Mouse (Mus musculus) neural tube, embryonic 12.5 days (tissue): ENCODE data around the gene Chac2. TPM values are rescaled to one million over a fixed set of nuclear protein-coding genes. Genes with fewer than 3 reads are reported as not detected.

ENCODE experiments used
- ATAC-seq: fragments of 200-750 bp; cut with Nextera tagmentation; 2 replicates; pipeline ENCODE4 v1.8.0; 2017; ENCODE audit warnings: low read depth, mild to moderate bottlenecking, moderate TSS enrichment, moderate library complexity; ENCODE audit not compliant: low FRiP score
- H3K27ac ChIP-seq: fragments of 300-500 bp; sonication (generic); 2 replicates; pipeline ENCODE4 v1.5.1; 2016
- H3K27me3 ChIP-seq: fragments of 300-500 bp; sonication (generic); replicated peaks from 2 replicates; pipeline ENCODE4 v1.6.1; 2016; ENCODE audit warnings: mild to moderate bottlenecking
- H3K36me3 ChIP-seq: fragments of 300-500 bp; sonication (generic); 2 replicates; pipeline ENCODE4 v1.6.1; 2016; ENCODE audit warnings: mild to moderate bottlenecking
- H3K4me1 ChIP-seq: fragments of 300-500 bp; sonication (generic); 2 replicates; pipeline ENCODE4 v1.6.1; 2016
- H3K4me2 ChIP-seq: fragments of 300-500 bp; sonication (generic); replicated peaks from 2 replicates; pipeline ENCODE4 v1.6.1; 2016; ENCODE audit warnings: mild to moderate bottlenecking
- H3K4me3 ChIP-seq: fragments of 300-500 bp; sonication (generic); 2 replicates; pipeline ENCODE4 v1.5.1; 2016
- H3K9ac ChIP-seq: fragments of 300-500 bp; sonication (generic); 2 replicates; pipeline ENCODE4 v1.6.1; 2016; ENCODE audit warnings: mild to moderate bottlenecking
- H3K9me3 ChIP-seq: fragments of 300-500 bp; sonication (generic); 2 replicates; pipeline ENCODE4 v1.6.1; 2016; ENCODE audit warnings: mild to moderate bottlenecking
- WGBS: fragments of 180-500 bp; shearing (Covaris S2); methylation state at CpG from one replicate; pipeline ENCODE4 v1.1.7; 2016; 5-methylcytosine and 5-hydroxymethylcytosine counted together
- polyA plus RNA-seq: library from polyadenylated mRNA; unstranded; fragments of >200 nt; fragmentation: Nextera tagmentation; extraction: Ambion mirVana; gene quantifications from 2 replicates; pipeline ENCODE4 v1.2.1, GENCODE M21; 2016

The Chac2 gene
- polyA plus RNA-seq, 1 experiment from 2014 or later: 17.5 TPM

GRCm38 (mm10) chr11:30953469-30954154 is 32.5 kb downstream of the Chac2 start:
- peak overlapping the region; percentile 53 for H3K4me3 ChIP-seq
- 0 out of 2 replicates have a peak overlapping the region, but pooled peaks have one; percentile 43 for H3K27ac ChIP-seq
- H3K4me2 ChIP-seq: peak overlapping the region; percentile 66
- H3K9ac ChIP-seq: peak overlapping the region; percentile 66
- peaks cover 7% of the 10 kb centered on the region for H3K4me1 ChIP-seq
- H3K9me3 ChIP-seq: peaks cover 5% of the 10 kb centered on the region; the same call in 1 of the 2 replicates
- WGBS: 1% methylated on average over 29 of the region's 32 CpGs
- H3K36me3 ChIP-seq: peaks cover 29% of the 10 kb centered on the region; the same call in 1 of the 2 replicates
- ATAC-seq: peak; percentile 95
- H3K27me3 ChIP-seq: no peaks in the 10 kb centered on the region

GRCm38 (mm10) chr11:30952829-30953228 is 33.3 kb downstream of the Chac2 start:
- H3K36me3 ChIP-seq: peaks cover 33% of the 10 kb centered on the region
- 80% methylated on average over 5 of the region's 5 CpGs for WGBS
- H3K4me3 ChIP-seq: no peak overlapping the region
- no peak overlapping the region for H3K9ac ChIP-seq
- peak overlapping the region; percentile 66 for H3K4me2 ChIP-seq
- H3K27ac ChIP-seq: no peak overlapping the region
- no peaks in the 10 kb centered on the region for H3K27me3 ChIP-seq
- peaks cover 7% of the 10 kb centered on the region for H3K4me1 ChIP-seq
- ATAC-seq: no peak
- peaks cover 4% of the 10 kb centered on the region; the same call in 1 of the 2 replicates for H3K9me3 ChIP-seq

- Histone ChIP-seq H3K4me1 (no peaks in the 10 kb centered on the region), H3K27ac (no peak overlapping the region), H3K27me3 (no peaks in the 10 kb centered on the region), H3K9me3 (no peaks in the 10 kb centered on the region), H3K9ac (no peak overlapping the region), H3K36me3 (peaks cover 55% of the 10 kb centered on the region), H3K4me2 (no peak overlapping the region), H3K4me3 (no peak overlapping the region)
- WGBS: 94% methylated on average over 2 of the region's 2 CpGs
- no peak for ATAC-seq
Observed at GRCm38 (mm10) chr11:30943522-30943921, 42.6 kb downstream of the Chac2 start.

GRCm38 (mm10) chr11:30928498-30928897 is 57.7 kb downstream of the Chac2 start:
- H3K9ac ChIP-seq: no peak overlapping the region
- 86% methylated on average over 1 of the region's 1 CpGs for WGBS
- H3K4me1 ChIP-seq: no peaks in the 10 kb centered on the region
- no peak for ATAC-seq
- H3K36me3 ChIP-seq: peaks cover 24% of the 10 kb centered on the region
- H3K27me3 ChIP-seq: no peaks in the 10 kb centered on the region
- no peaks in the 10 kb centered on the region for H3K9me3 ChIP-seq
- no peak overlapping the region for H3K4me2 ChIP-seq
- no peak overlapping the region for H3K4me3 ChIP-seq
- H3K27ac ChIP-seq: no peak overlapping the region

GRCm38 (mm10) chr11:30928079-30928478 is 58.1 kb downstream of the Chac2 start:
- H3K9ac ChIP-seq: no peak overlapping the region
- H3K27me3 ChIP-seq: no peaks in the 10 kb centered on the region
- no peak overlapping the region for H3K27ac ChIP-seq
- H3K9me3 ChIP-seq: no peaks in the 10 kb centered on the region
- ATAC-seq: no peak
- H3K4me3 ChIP-seq: no peak overlapping the region
- H3K36me3 ChIP-seq: peaks cover 28% of the 10 kb centered on the region
- no peaks in the 10 kb centered on the region for H3K4me1 ChIP-seq
- no peak overlapping the region for H3K4me2 ChIP-seq

Other genes starting within 250 kb of the Chac2 start
- 30.8 and 31.2 TPM in 2 replicates for gene Psme4, start 214.6 kb downstream of the Chac2 start, polyA plus RNA-seq
- gene Gpr75, start 101.0 kb downstream of the Chac2 start, polyA plus RNA-seq: 1.4 and 1.7 TPM in 2 replicates
- 28.9 and 31.9 TPM in 2 replicates for gene Asb3, start 100.9 kb downstream of the Chac2 start, polyA plus RNA-seq
- gene Erlec1, start 32.0 kb downstream of the Chac2 start, polyA plus RNA-seq: 10.7 TPM in 2 replicates
- not detected in 2 replicates for gene Gm17332, start 196.1 kb upstream of the Chac2 start, polyA plus RNA-seq